In the genomic region with DNA sequence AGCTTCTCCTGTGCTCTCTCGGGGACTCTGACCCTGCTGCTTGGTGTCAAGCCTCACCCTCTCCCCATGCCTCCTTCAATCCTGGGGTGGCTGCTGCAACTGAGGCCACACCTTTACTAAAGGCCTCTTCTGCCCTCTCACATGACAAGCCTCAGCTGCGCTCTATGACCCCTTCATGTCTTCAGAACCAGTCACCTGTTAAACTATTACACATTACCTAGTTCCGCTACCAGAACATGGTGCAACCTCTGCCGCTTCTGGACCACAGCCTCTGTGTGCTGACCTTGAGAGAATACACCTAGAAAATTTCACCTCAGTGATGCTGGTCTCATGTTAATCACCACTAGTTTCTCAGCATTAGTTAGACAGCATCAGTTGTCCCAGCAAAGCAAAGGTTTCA, we compare ENCODE assay signal across 17 mouse cellular contexts.
"Had no signal": no experiment of that assay in that cellular context is flagged by ENCODE, and none has a peak within 500 bp of the region (broad histone marks: within the 10 kb centered on the region; RNA-seq: fewer than 3 reads in every experiment).

No protein-coding gene starts in this region.

- H3K36me3 ChIP-seq: lung, embryonic 15.5 days; stomach, embryonic 15.5 days had no signal

- H3K27ac ChIP-seq: lung, embryonic 15.5 days; macrophage; midbrain, embryonic 13.5 days; midbrain, embryonic 15.5 days; neural tube, embryonic 12.5 days; stomach, embryonic 15.5 days; stomach, postnatal 0 days had no signal

- H3K4me2 ChIP-seq: lung, embryonic 15.5 days; midbrain, embryonic 11.5 days; midbrain, embryonic 13.5 days; midbrain, embryonic 15.5 days; neural tube, embryonic 12.5 days; stomach, embryonic 15.5 days had no signal

- H3K9ac ChIP-seq: lung, embryonic 15.5 days; midbrain, embryonic 13.5 days; midbrain, embryonic 15.5 days; neural tube, embryonic 12.5 days; stomach, embryonic 15.5 days had no signal

- DNase-seq: lung, adult 2 months; lung, postnatal 14 days; lung, postnatal 36 days; right cerebral cortex, postnatal 14 days; thymus, adult 2 months; thymus, postnatal 25 days; thymus, postnatal 4 days had no signal

- H3K9me3 ChIP-seq: lung, embryonic 15.5 days; stomach, embryonic 15.5 days had no signal

- H3K4me1 ChIP-seq: lung, embryonic 15.5 days; midbrain, embryonic 13.5 days; midbrain, embryonic 15.5 days; stomach, embryonic 15.5 days had no signal

- H3K27me3 ChIP-seq: lung, embryonic 15.5 days; megakaryocyte, embryonic 14.5 days; midbrain, embryonic 13.5 days; midbrain, embryonic 15.5 days; neural tube, embryonic 12.5 days; stomach, embryonic 15.5 days had no signal

- ATAC-seq: lung, postnatal 0 days; midbrain, embryonic 13.5 days; midbrain, embryonic 15.5 days had no signal

- H3K4me3 ChIP-seq: lung, embryonic 15.5 days; megakaryocyte, embryonic 14.5 days; midbrain, embryonic 13.5 days; midbrain, embryonic 15.5 days; neural tube, embryonic 12.5 days; stomach, embryonic 15.5 days had no signal
